Mouse (Mus musculus) megakaryocyte, embryonic 14.5 days (primary cell): ENCODE data around the gene 2810408A11Rik. TPM values are rescaled to one million over a fixed set of nuclear protein-coding genes. Genes with fewer than 3 reads are reported as not detected.

Source experiments
- H3K27me3 ChIP-seq: replicated peaks from 2 replicates; pipeline ENCODE3; 2012; ENCODE audit warnings: inconsistent platforms
- H3K36me3 ChIP-seq: replicated peaks from 2 replicates; pipeline ENCODE3; 2012; ENCODE audit warnings: low read length, inconsistent platforms, mixed read lengths
- H3K4me1 ChIP-seq: 2 replicates; pipeline ENCODE4 v1.6.1; 2012; ENCODE audit warnings: inconsistent platforms
- H3K4me3 ChIP-seq: replicated peaks from 2 replicates; pipeline ENCODE3; 2012; ENCODE audit warnings: moderate library complexity, mild to moderate bottlenecking, inconsistent platforms
- H3K9me3 ChIP-seq: 2 replicates; pipeline ENCODE4 v1.6.1; 2012; ENCODE audit warnings: inconsistent platforms
- FLI1 ChIP-seq: IDR thresholded peaks from 2 replicates; pipeline ENCODE4 v1.6.1; 2012; ENCODE audit warnings: low read length, inconsistent platforms, mixed read lengths
- GATA1 ChIP-seq: IDR thresholded peaks from 3 replicates; pipeline ENCODE4 v1.6.1; 2012; ENCODE audit warnings: mixed read lengths, low read length, inconsistent platforms, borderline replicate concordance
- polyA plus RNA-seq: library from polyadenylated mRNA; stranded (reverse); fragments of >175 nt; gene quantifications from 2 replicates; pipeline ENCODE4 v1.2.3, GENCODE M21; 2012; ENCODE audit warnings: low replicate concordance; ENCODE audit not compliant: insufficient read depth

The 2810408A11Rik gene
- polyA plus RNA-seq, 1 experiment = 0.25 TPM

DNA sequence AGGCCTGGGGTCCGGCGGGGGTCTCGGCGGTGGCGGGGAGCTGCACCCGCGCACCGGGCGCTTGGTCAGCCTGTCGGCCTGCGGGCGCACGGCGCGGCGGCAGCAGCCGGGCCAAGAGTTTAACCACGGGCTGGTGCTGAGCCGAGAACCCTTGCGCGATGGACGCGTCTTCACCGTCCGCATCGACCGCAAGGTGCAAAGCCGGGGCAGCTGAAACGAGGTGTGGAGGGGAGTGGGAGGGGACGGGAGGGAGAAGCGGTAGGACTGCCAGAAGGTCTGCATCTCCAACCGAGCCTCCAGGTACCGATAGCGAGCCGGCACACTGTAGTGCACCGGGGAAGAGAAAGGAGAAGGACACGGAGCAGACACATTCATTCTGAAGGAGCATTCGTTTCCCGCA, 1.2 kb upstream of the 2810408A11Rik start:
- Histone ChIP-seq H3K4me1 (peaks cover 55% of the 10 kb centered on the region), H3K36me3 (peaks cover 40% of the 10 kb centered on the region), H3K4me3 (peak overlapping the region; percentile 97), H3K27me3 (no peaks in the 10 kb centered on the region), H3K9me3 (no peaks in the 10 kb centered on the region)
- TF ChIP-seq FLI1 (no peak), GATA1 (no peak)

DNA sequence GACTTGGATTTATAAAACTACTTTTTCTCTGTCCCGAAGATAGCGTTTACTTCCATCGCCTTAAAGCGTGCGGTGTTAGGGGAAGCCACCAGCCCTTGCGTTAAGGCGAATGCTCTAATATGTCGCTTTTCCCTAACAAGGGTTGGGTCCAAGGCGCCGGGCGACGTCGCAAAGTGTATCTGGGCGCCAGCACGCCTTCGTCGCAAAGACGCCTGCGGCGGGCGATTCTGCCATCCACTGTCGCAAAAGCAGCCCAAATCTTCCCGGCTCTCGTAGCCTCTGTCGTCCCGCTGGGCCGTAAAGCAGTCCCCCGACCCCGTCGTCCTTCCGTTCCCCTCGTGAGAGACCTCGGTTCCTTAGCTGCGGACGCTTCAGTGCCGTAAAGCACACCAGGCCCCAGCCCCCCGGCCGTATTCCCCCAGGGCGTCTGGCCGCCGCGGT, 639 bp upstream of the 2810408A11Rik start:
- Histone ChIP-seq H3K36me3 (peaks cover 34% of the 10 kb centered on the region), H3K4me3 (peak overlapping the region; percentile 97), H3K4me1 (peaks cover 55% of the 10 kb centered on the region), H3K27me3 (no peaks in the 10 kb centered on the region), H3K9me3 (no peaks in the 10 kb centered on the region)
- no peak for TF ChIP-seq GATA1
- TF ChIP-seq FLI1 = no peak

DNA sequence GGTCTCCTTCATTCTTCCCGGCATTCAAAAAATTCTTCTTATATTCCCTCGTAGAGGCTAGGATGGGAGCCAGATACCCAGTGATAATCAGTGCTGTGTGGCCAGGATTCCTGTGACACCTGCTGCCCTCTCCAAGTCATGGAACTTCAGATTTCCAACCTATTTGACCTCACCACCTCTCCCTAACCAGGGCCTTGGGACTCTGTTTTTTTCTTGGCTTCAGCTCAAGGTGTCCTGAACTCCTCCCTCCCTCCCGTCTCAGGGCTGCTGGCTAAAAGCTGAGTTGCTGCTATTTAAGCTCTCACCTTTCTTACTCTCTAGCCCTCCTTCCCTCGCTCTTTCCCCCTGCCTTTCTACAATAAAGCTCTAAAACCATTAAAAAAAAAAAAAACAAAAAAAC, 917 bp downstream of the 2810408A11Rik start:
- Histone ChIP-seq H3K27me3 (no peaks in the 10 kb centered on the region), H3K9me3 (no peaks in the 10 kb centered on the region), H3K36me3 (peaks cover 19% of the 10 kb centered on the region), H3K4me3 (no peak overlapping the region), H3K4me1 (peaks cover 67% of the 10 kb centered on the region)
- TF ChIP-seq GATA1 = no peak
- no peak for TF ChIP-seq FLI1

DNA sequence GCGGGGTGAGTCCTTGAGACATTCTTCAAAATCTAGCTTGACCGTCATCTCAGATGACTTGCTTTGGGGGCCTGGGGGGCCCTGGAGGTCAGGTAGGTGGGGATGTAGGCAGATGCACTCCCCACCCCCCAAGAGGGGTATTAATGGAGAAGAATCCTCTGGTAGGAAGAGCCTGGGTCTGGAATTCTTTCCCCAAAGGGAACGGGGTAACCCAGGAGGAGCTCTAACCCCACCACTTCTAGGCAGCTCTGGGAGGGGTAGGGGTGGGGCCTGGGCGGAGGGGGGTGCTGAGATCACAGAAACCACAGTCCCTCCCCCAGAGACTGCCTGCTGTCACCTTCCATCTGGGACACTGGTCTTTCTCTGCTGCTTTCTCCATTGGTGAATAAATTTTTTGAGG, 5.5 kb downstream of the 2810408A11Rik start, which contains the start of gene Acap1:
Gene Acap1 (minus strand): TSS at position 249 of the 400 bp plus-strand sequence.
- Histone ChIP-seq H3K4me1 (peaks cover 79% of the 10 kb centered on the region), H3K9me3 (no peaks in the 10 kb centered on the region), H3K36me3 (peaks cover 6% of the 10 kb centered on the region), H3K4me3 (peak within 1 kb of the TSS; percentile 88), H3K27me3 (no peaks in the 10 kb centered on the region)
- no peak for TF ChIP-seq FLI1
- no peak for TF ChIP-seq GATA1

DNA sequence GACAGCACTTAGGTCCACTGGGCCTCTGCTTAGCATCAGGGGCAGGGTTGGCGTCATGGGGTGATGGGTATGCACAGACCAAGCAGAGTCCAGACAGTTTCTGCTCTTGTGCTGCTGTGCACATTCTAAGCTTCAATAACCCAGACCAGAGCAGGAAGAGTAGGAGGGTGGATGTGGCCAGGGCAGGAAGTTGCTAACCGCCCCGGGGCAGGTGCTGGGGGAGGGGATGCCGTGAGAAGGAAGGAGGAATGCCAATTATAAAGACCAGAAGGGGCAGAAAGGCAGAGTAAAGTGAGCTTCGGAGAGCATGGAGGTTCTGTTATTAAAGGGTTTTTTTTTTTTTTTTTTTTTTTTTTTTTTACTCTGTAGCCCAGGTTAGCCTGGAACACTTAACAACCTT, 6.1 kb downstream of the 2810408A11Rik start:
- Histone ChIP-seq H3K36me3 (peaks cover 12% of the 10 kb centered on the region), H3K9me3 (no peaks in the 10 kb centered on the region), H3K4me1 (peaks cover 78% of the 10 kb centered on the region), H3K27me3 (no peaks in the 10 kb centered on the region), H3K4me3 (peak overlapping the region; percentile 88)
- TF ChIP-seq FLI1 (no peak), GATA1 (no peak)

DNA sequence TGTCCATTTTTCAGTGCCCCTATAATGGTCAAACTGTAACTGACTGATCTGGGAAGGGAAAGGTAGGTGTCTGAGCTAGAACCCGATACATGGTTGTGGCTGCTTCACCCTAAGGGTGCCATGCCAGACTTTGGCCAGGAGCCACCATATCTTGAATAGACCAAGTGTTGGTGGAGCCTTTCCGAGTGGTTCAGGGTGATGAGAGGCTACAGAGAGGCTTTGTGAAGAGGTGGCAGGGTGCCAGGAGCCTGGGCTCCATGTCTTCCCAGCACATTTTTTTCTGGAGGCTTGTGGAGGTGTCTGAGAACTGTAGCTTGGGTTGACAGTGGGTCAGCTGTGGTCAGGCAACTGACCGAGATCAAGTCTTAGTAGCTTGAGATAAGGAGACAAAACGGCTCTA, 9.3 kb downstream of the 2810408A11Rik start:
- TF ChIP-seq FLI1 (no peak), GATA1 (no peak)
- peaks cover 41% of the 10 kb centered on the region for H3K36me3 ChIP-seq
- H3K4me3 ChIP-seq = no peak overlapping the region
- no peaks in the 10 kb centered on the region for H3K9me3 ChIP-seq
- peaks cover 71% of the 10 kb centered on the region for H3K4me1 ChIP-seq
- no peaks in the 10 kb centered on the region for H3K27me3 ChIP-seq

DNA sequence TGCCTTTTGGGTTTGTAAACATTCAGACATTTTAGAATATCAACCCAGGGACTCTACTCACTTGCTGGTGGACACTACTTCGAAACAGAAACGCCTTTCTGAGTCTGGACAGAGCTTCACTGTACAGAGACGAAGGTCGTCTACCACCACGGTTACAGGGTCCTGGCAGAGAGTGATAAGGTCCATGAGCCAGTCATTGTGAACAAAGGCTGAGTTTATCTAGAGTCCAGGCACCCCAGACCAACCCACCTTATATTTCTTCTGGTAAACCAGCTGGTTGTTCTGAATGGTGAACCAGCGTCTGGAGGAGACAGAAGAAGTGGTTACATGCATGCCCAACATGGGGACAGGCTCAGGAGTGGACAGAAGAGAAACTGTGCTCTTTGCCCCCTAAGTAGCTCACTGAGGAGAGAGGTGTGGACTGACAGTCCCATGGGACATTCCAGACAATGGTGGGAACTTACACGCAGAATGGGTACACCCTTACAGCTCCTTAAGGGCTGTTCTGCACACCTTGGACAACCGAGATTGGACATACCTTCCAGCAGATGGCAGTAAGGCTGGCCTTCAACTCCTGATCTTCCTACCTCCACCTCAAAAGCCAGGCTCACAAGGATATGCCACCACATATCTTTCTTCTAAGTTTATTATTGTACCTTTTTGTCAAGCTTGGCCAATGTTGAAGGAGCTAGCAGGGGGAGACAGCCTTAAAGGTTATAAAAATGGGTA, 13.7 kb downstream of the 2810408A11Rik start:
- Histone ChIP-seq H3K9me3 (no peaks in the 10 kb centered on the region), H3K4me3 (no peak overlapping the region), H3K27me3 (no peaks in the 10 kb centered on the region), H3K36me3 (peaks cover 79% of the 10 kb centered on the region), H3K4me1 (peaks cover 49% of the 10 kb centered on the region)
- no peak for TF ChIP-seq FLI1
- TF ChIP-seq GATA1 = no peak

DNA sequence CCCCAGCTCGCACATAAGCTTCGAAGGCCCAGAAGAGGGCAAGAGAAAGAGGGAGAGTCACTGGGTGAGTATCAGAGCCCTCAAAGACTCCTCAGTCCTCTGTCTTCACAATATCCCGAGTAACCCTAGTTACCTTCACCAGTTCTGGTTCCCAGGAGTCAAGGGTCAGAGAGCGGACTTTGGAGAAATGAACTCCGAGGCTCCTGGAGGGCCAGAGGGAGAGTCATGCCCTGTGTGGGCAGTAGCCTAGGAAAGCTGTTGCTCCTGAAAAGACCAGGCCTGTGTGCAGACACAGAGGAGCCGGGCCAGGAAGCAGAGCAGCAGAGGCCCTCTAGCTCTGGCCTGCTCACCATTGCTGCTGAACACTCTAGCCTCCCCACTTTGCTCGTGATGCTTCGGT, 16.1 kb downstream of the 2810408A11Rik start:
- Histone ChIP-seq H3K27me3 (no peaks in the 10 kb centered on the region), H3K9me3 (no peaks in the 10 kb centered on the region), H3K36me3 (peaks cover 66% of the 10 kb centered on the region), H3K4me1 (peaks cover 51% of the 10 kb centered on the region), H3K4me3 (no peak overlapping the region)
- TF ChIP-seq GATA1 (no peak), FLI1 (no peak)

DNA sequence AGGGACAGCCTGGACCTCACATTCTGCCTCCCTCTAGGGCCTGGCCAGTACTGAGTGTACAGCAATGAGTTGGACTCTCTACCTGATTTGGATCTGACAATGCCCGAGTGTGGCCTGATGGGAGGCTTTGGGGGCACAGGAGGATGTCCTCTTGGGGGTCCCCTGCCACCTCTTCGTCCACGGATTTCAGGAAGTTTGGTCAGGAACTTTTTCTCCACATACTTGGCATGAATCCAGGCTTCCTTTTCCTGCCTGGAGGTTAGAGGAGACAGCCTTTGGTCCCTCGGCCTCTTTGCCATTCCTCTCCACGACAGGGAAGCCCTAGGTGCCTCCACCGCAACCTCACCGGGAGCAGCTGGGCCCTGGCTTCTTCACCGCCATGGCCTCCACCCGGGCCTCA, 16.5 kb downstream of the 2810408A11Rik start:
- Histone ChIP-seq H3K9me3 (no peaks in the 10 kb centered on the region), H3K27me3 (no peaks in the 10 kb centered on the region), H3K36me3 (peaks cover 63% of the 10 kb centered on the region), H3K4me3 (no peak overlapping the region), H3K4me1 (peaks cover 51% of the 10 kb centered on the region)
- TF ChIP-seq FLI1 = no peak
- TF ChIP-seq GATA1 = no peak

DNA sequence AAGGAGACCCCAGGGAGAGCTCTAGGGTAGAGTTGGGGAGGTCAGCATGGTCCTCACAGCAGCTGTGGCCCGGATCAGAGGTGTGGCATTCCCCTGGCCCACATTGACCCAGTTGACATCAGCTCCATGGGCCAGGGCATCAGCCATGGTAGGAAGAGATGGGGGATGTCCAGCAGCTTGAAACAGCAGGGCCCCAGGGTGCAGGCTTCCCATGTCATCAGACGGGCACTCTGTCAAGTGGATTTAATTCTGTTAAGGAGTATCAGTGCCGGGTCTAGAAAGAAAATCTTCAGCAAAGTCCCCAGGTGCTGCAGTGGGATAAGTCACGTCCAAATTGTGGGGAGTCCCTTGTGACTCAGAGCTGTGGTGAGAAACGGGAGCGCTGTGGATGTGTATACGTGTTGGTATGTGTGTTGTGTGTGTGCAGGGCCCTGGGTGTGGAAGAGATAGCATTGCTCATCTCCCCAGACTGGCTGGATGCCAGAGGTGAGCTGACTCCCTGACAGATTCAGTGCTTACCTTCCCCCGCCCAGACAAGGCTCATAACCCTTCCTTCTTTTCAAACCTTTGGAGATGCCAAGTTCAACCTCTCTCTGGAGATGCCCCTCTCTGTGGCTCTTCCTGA, 17.1 kb downstream of the 2810408A11Rik start:
- Histone ChIP-seq H3K4me3 (no peak overlapping the region), H3K36me3 (peaks cover 59% of the 10 kb centered on the region), H3K9me3 (no peaks in the 10 kb centered on the region), H3K27me3 (no peaks in the 10 kb centered on the region), H3K4me1 (peaks cover 56% of the 10 kb centered on the region)
- TF ChIP-seq GATA1 (no peak), FLI1 (no peak)
